In genomic region chr14:119772040-119772439, GRCm38 (mm10) we compare ENCODE assay signal across 23 mouse cellular contexts.
"Had no signal": no experiment of that assay in that cellular context is flagged by ENCODE, and none has a peak within 500 bp of the region (broad histone marks: within the 10 kb centered on the region; RNA-seq: fewer than 3 reads in every experiment).

No protein-coding gene starts in this region.

- H3K9ac ChIP-seq: heart, embryonic 13.5 days; hindbrain, embryonic 13.5 days; hindbrain, embryonic 15.5 days; kidney, embryonic 15.5 days; limb, embryonic 13.5 days; limb, embryonic 15.5 days; liver, embryonic 12.5 days; liver, embryonic 14.5 days had no signal

- H3K9me3 ChIP-seq: heart, embryonic 13.5 days; hindbrain, embryonic 13.5 days; hindbrain, embryonic 15.5 days; kidney, embryonic 15.5 days; limb, embryonic 13.5 days; limb, embryonic 15.5 days; liver, embryonic 12.5 days had no signal

- ATAC-seq: hindbrain, postnatal 0 days; intestine, embryonic 16.5 days; liver, embryonic 12.5 days had no signal

- H3K4me3 ChIP-seq: heart, embryonic 13.5 days; hindbrain, embryonic 13.5 days; hindbrain, embryonic 15.5 days; kidney, embryonic 15.5 days; limb, embryonic 13.5 days; limb, embryonic 15.5 days; liver, embryonic 12.5 days had no signal

- H3K4me2 ChIP-seq: heart, embryonic 11.5 days; heart, embryonic 13.5 days; hindbrain, embryonic 13.5 days; hindbrain, embryonic 15.5 days; kidney, embryonic 15.5 days; limb, embryonic 13.5 days; limb, embryonic 15.5 days; liver, embryonic 12.5 days had no signal

- H3K4me1 ChIP-seq: hindbrain, embryonic 13.5 days; hindbrain, embryonic 15.5 days; kidney, embryonic 15.5 days; limb, embryonic 13.5 days; limb, embryonic 15.5 days; liver, embryonic 12.5 days had no signal

- H3K36me3 ChIP-seq: heart, embryonic 13.5 days; hindbrain, embryonic 13.5 days; hindbrain, embryonic 15.5 days; kidney, embryonic 15.5 days; limb, embryonic 13.5 days; limb, embryonic 15.5 days; liver, embryonic 12.5 days had no signal

- H3K27me3 ChIP-seq: heart, embryonic 13.5 days; hindbrain, embryonic 13.5 days; hindbrain, embryonic 15.5 days; kidney, embryonic 15.5 days; limb, embryonic 13.5 days; limb, embryonic 15.5 days; liver, embryonic 12.5 days had no signal

- DNase-seq: gastrocnemius, postnatal 14 days; gastrocnemius, postnatal 36 days; kidney, adult 11 months; kidney, adult 2 months; kidney, adult 9 months; kidney, postnatal 14 days; kidney, postnatal 36 days; layer of hippocampus, adult 9-11 months; layer of hippocampus, postnatal 36 days; left cerebral cortex, postnatal 4 days; lung, adult 18-20 months had no signal

- H3K27ac ChIP-seq: heart, embryonic 13.5 days; hindbrain, embryonic 13.5 days; hindbrain, embryonic 15.5 days; hindbrain, postnatal 0 days; kidney, embryonic 15.5 days; kidney, postnatal 0 days; limb, embryonic 13.5 days; limb, embryonic 15.5 days; liver, embryonic 12.5 days; liver, embryonic 14.5 days had no signal
